Mouse (Mus musculus) embryonic fibroblast, embryonic 13.5 days (primary cell): ENCODE results near the gene Prr36.

Experiments used
- CTCF ChIP-seq: IDR thresholded peaks from 2 replicates; pipeline ENCODE4 v1.5.1; 2011; ENCODE audit warnings: mild to moderate bottlenecking, control low read depth, low read length, moderate library complexity, borderline replicate concordance; ENCODE audit not compliant: insufficient read depth
- POLR2A ChIP-seq: IDR thresholded peaks from 2 replicates; pipeline ENCODE4 v1.6.1; 2011; ENCODE audit warnings: low read depth, mild to moderate bottlenecking, control low read depth, low read length, moderate library complexity

DNA sequence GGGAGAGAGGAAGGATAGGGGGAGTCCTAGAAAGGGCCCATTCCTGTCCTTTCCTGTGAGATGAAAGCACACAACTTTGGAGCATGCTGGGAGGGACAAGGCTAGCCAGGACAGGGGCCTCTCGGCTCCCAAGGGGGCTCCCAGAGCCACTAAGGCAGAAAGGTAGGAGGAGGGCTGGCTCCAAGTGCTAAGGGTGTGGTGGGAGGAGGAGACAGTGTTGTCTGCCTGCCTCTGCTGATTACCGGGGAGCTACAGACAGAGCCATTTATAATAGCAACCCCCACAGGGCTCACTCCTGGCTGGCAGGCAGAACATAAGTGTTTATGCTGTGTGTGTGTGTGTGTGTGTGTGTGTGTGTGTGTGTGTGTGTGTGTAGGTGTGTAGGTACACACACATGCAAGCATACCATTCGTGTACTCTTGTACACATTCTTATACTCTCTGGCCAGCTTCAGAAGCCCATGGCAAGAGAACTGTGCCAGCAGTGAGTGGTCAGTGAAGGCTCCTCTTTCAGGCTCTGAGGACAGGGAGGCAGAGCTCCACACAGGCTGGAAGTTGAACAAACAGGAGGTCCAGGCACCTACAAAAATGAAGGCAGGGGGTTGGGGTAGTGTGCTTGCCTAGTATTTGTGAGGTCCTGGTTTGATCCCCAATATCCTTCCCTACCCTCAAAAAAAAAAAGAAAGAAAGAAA, 28.1 kb downstream of the Prr36 start:
- TF ChIP-seq POLR2A, result no peak
- no peak for TF ChIP-seq CTCF
